Mouse (Mus musculus) ES-Bruce4 (cell line): ENCODE measurements around the gene Cdc42ep2.

ENCODE experiments used
- CTCF ChIP-seq: IDR thresholded peaks from one replicate; pipeline ENCODE4 v1.8.1; 2011; ENCODE audit warnings: low read depth, low read length
- EP300 ChIP-seq: IDR thresholded peaks from 2 replicates; pipeline ENCODE4 v1.6.1; 2011; ENCODE audit warnings: low read depth, low read length; ENCODE audit not compliant: insufficient read depth
- POLR2A ChIP-seq: IDR thresholded peaks from one replicate; pipeline ENCODE4 v1.8.1; 2011; ENCODE audit warnings: low read length; ENCODE audit not compliant: insufficient read depth

- TF ChIP-seq CTCF = no peak
- TF ChIP-seq POLR2A = no peak
- TF ChIP-seq EP300 = no peak
Measured at GRCm38 (mm10) chr19:5924713-5925093, at the start of gene Cdc42ep2.
